Mouse (Mus musculus) cerebellum, adult 2 months (tissue): ENCODE data around the gene Vav1.
"Not testable (repeated sequence)": the region's sequence is repeated elsewhere in the genome, so short reads cannot be mapped to it uniquely, and the experiment has no call there.

ENCODE experiments used
- CTCF ChIP-seq: fragments of 200-500 bp; IDR thresholded peaks from 2 replicates; pipeline ENCODE4 v1.5.1; 2011; ENCODE audit warnings: low read depth, mild to moderate bottlenecking, control low read depth, low read length, moderate library complexity, borderline replicate concordance; ENCODE audit not compliant: insufficient read depth
- POLR2A ChIP-seq: fragments of 200-500 bp; IDR thresholded peaks from 2 replicates; pipeline ENCODE4 v1.6.1; 2011; ENCODE audit warnings: low read length, control low read depth, borderline replicate concordance; ENCODE audit not compliant: insufficient read depth

DNA sequence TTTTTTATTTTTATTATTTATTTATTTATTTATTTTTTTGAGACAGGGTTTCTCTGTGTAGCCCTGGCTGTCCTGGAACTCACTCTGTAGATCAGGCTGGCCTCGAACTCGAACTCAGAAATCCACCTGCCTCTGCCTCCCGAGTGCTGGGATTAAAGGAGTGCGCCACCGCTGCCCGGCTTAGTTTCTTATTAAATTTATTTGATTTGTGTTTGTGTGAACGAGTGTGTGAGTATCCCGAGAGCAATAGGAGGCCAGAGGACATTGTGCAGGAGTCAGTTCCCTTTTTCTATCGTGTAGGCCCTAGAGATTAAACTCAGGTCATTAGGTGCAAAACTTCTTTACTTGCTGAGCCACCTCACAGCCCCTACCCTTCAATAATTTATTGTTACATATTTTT is 56.3 kb downstream of the Vav1 start:
- not testable (repeated sequence) for TF ChIP-seq POLR2A, CTCF
